Mouse (Mus musculus) lung, embryonic 14.5 days (tissue): ENCODE measurements at regions not wholly inside any gene's neighbourhood (a gene's known extent, or its start where the extent isn't known, plus 50 kb on each side); places are given as distances from the start of the nearest gene placed in this dataset.
A peak's percentile ranks its signal among the peaks of the same experiment; 100 is the strongest.

Experiments
- ATAC-seq: fragments of 200-750 bp; cut with Nextera tagmentation; 2 replicates; pipeline ENCODE4 v1.8.0; 2017; ENCODE audit warnings: mild to moderate bottlenecking, moderate TSS enrichment, moderate library complexity; ENCODE audit not compliant: insufficient read depth
- DNase-seq: peaks from one replicate; pipeline ENCODE4 v3.0.0-alpha.2; 2015
- H3K27ac ChIP-seq: fragments of 300-500 bp; sonication (generic); 2 replicates; pipeline ENCODE4 v1.5.1; 2014; ENCODE audit warnings: low read depth, mild to moderate bottlenecking, moderate library complexity
- H3K27me3 ChIP-seq: fragments of 300-500 bp; sonication (generic); 2 replicates; pipeline ENCODE4 v1.6.1; 2014; ENCODE audit warnings: low read length, control low read depth; ENCODE audit not compliant: insufficient read depth
- H3K36me3 ChIP-seq: fragments of 300-500 bp; sonication (generic); 2 replicates; pipeline ENCODE4 v1.6.1; 2014; ENCODE audit warnings: control low read depth; ENCODE audit not compliant: insufficient read depth
- H3K4me1 ChIP-seq: fragments of 300-500 bp; sonication (generic); 2 replicates; pipeline ENCODE4 v1.6.1; 2014; ENCODE audit warnings: antibody characterized with exemption, control low read depth; ENCODE audit not compliant: insufficient read depth
- H3K4me2 ChIP-seq: fragments of 300-500 bp; sonication (generic); 2 replicates; pipeline ENCODE4 v1.6.1; 2014; ENCODE audit warnings: mild to moderate bottlenecking
- H3K4me3 ChIP-seq: fragments of 300-500 bp; sonication (generic); 2 replicates; pipeline ENCODE4 v1.5.1; 2014; ENCODE audit warnings: low read depth, low read length
- H3K9ac ChIP-seq: fragments of 300-500 bp; sonication (generic); 2 replicates; pipeline ENCODE4 v1.6.1; 2014
- H3K9me3 ChIP-seq: fragments of 300-500 bp; sonication (generic); 2 replicates; pipeline ENCODE4 v1.6.1; 2016; ENCODE audit warnings: low read depth, low read length, control low read depth
- CTCF ChIP-seq: IDR thresholded peaks from 2 replicates; pipeline ENCODE4 v1.5.1; 2016; ENCODE audit warnings: antibody characterized with exemption, low read depth
- WGBS: fragments of 180-500 bp; shearing (Covaris S2); extraction: QIAGEN DNeasy Blood & Tissue Kit; methylation state at CpG from one replicate; pipeline ENCODE4 v1.1.7; 2014; 5-methylcytosine and 5-hydroxymethylcytosine counted together

DNA sequence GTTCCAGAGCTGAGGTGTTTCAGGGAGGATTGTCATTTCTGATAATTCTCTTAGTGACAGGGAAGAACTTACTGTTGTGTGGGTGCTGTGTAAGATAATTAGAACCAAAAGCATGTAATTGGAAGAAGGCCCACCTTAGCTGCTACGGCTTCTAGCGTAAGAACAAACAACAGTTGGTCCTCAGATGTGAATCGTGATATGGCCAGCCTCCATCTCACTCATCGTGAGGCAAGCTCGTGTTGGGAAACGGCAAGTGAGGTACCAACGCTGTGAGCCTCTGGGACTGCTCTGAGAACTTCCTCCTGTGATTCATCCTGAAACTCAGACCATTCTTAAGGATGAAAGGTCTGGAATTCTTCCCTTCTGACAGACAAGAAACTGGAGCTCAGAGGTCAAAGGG, 150.0 kb upstream of the Thumpd2 start:
- ATAC-seq (no peak), DNase-seq (no peak)
- no peak for TF ChIP-seq CTCF
- H3K36me3 ChIP-seq = no peaks in the 10 kb centered on the region
- H3K9me3 ChIP-seq = no peaks in the 10 kb centered on the region
- H3K27ac ChIP-seq = no peak overlapping the region
- no peaks in the 10 kb centered on the region for H3K27me3 ChIP-seq
- 83% methylated on average over 7 of the region's 7 CpGs for WGBS
- no peak overlapping the region for H3K4me3 ChIP-seq
- no peaks in the 10 kb centered on the region for H3K4me1 ChIP-seq
- no peak overlapping the region for H3K9ac ChIP-seq
- H3K4me2 ChIP-seq = no peak overlapping the region

- Histone ChIP-seq H3K9ac (no peak overlapping the region), H3K4me3 (no peak overlapping the region), H3K27me3 (no peaks in the 10 kb centered on the region), H3K9me3 (no peaks in the 10 kb centered on the region), H3K27ac (no peak overlapping the region), H3K4me2 (no peak overlapping the region), H3K36me3 (no peaks in the 10 kb centered on the region), H3K4me1 (no peaks in the 10 kb centered on the region)
- WGBS = 81% methylated on average over 3 of the region's 3 CpGs
- no peak for TF ChIP-seq CTCF
- ATAC-seq (no peak), DNase-seq (peak; percentile 36)
Observed at GRCm38 (mm10) chr17:81212043-81212442, 147.2 kb upstream of the Thumpd2 start.

DNA sequence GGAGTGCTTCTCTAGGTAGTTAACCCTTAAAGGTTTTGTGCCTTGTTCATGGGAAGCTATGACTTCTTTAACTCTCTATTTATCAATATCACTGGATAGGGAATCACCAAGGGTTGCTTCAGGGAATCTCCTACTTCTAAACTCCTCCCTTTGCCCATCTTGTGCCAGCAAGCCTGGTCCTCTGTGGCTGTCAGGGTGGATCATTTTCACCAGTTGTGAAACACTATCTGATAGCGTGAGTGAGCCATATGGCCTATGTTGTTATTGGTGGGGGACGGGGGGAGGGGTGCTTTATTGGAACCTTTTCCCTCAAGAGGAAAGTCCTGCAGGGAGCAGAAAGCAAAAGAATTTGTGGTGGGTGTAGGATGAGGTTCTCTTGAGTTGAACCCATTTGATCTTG, 145.5 kb upstream of the Thumpd2 start:
- Histone ChIP-seq H3K4me2 (no peak overlapping the region), H3K27me3 (no peaks in the 10 kb centered on the region), H3K27ac (no peak overlapping the region), H3K4me1 (no peaks in the 10 kb centered on the region), H3K9ac (no peak overlapping the region), H3K4me3 (no peak overlapping the region), H3K9me3 (no peaks in the 10 kb centered on the region; the same call in 1 of the 2 replicates), H3K36me3 (no peaks in the 10 kb centered on the region)
- no peak for TF ChIP-seq CTCF
- 74% methylated on average over 2 of the region's 2 CpGs for WGBS
- DNase-seq (no peak), ATAC-seq (no peak)

DNA sequence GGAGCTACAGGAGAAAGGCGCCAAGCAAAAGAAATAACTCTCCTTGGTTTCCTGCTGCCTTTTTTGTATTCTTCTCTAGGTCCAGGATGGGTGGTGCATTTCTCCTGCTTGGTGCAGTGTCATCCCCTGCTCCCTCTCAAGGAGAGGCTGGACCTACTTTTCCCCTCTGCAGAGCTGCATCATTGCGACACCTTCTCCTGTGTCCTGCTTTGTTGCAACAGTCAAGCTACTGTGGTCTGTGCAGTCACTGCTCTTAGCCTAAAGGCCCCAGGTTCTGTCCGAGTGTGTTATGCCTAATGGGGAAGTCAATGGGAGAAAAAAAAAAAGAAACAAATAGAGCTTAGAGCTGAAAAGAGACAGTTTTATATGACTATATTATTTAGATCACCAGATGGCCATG, 144.4 kb upstream of the Thumpd2 start:
- H3K4me2 ChIP-seq = no peak overlapping the region
- H3K4me1 ChIP-seq = no peaks in the 10 kb centered on the region
- 89% methylated on average over 3 of the region's 3 CpGs for WGBS
- no peaks in the 10 kb centered on the region; the same call in 1 of the 2 replicates for H3K9me3 ChIP-seq
- H3K9ac ChIP-seq = no peak overlapping the region
- no peak overlapping the region for H3K27ac ChIP-seq
- DNase-seq (no peak), ATAC-seq (no peak)
- no peak overlapping the region for H3K4me3 ChIP-seq
- H3K27me3 ChIP-seq = no peaks in the 10 kb centered on the region
- TF ChIP-seq CTCF = no peak
- H3K36me3 ChIP-seq = no peaks in the 10 kb centered on the region

DNA sequence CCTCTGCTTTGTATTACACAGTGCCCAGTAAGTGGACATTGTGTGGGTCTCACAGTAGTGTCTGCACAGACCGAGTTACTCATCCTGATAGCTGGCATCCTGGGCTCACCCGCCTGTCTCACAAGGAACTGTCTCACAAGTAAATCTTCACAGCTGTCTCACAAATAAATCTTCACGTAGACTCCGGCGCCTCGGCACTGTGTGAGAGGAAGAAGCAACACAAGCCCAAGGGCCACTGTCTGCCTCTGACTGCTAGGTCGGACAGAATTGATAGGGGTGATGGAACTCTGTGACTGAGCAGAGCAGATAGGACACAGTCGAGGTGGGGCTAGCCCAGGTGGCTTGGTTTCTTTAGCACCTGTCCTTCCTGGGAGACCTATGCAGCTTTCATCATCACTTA, 136.2 kb upstream of the Thumpd2 start:
- 24% methylated on average over 8 of the region's 8 CpGs for WGBS
- Histone ChIP-seq H3K27ac (no peak overlapping the region), H3K4me1 (no peaks in the 10 kb centered on the region), H3K4me2 (no peak overlapping the region), H3K27me3 (no peaks in the 10 kb centered on the region), H3K36me3 (no peaks in the 10 kb centered on the region), H3K9ac (no peak overlapping the region), H3K9me3 (no peaks in the 10 kb centered on the region; the same call in 1 of the 2 replicates), H3K4me3 (no peak overlapping the region)
- ATAC-seq (no peak; the same call in 1 of the 2 replicates), DNase-seq (peak; percentile 14)
- TF ChIP-seq CTCF = no peak

DNA sequence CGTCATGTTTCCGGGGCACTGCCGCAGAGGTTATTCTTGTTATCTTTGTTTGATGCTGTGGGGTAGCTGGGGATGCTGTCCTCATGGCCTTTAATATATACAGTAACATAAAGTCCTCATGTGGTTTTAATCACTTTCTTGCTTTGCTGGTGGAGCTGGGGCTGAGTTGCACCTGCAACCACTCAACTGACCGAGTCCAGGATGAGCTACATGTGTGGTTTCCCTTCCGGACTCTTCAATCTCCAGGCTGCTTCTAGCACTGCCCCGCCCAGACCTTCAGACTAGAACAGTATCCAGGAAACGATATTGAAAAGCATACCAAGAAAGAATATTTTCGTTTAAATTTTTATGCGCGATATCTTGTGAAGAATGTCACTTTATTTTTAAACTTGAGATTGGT, 129.1 kb upstream of the Thumpd2 start:
- Histone ChIP-seq H3K9me3 (no peaks in the 10 kb centered on the region), H3K36me3 (no peaks in the 10 kb centered on the region), H3K27me3 (no peaks in the 10 kb centered on the region), H3K27ac (no peak overlapping the region), H3K9ac (no peak overlapping the region), H3K4me2 (no peak overlapping the region), H3K4me3 (no peak overlapping the region), H3K4me1 (no peaks in the 10 kb centered on the region)
- ATAC-seq (no peak), DNase-seq (no peak)
- WGBS = 70% methylated on average over 10 of the region's 10 CpGs
- no peak for TF ChIP-seq CTCF

GRCm38 (mm10) chr17:81193230-81193871, 128.5 kb upstream of the Thumpd2 start:
- Histone ChIP-seq H3K4me1 (no peaks in the 10 kb centered on the region), H3K27ac (no peak overlapping the region), H3K4me2 (no peak overlapping the region), H3K9me3 (no peaks in the 10 kb centered on the region), H3K27me3 (no peaks in the 10 kb centered on the region), H3K36me3 (no peaks in the 10 kb centered on the region), H3K9ac (no peak overlapping the region), H3K4me3 (no peak overlapping the region)
- DNase-seq (peak; percentile 94), ATAC-seq (peak; percentile 35; the same call in 1 of the 2 replicates)
- whole genome bisulfite sequencing = 31% methylated on average over 8 of the region's 8 CpGs
- peak; percentile 76 for TF ChIP-seq CTCF

DNA sequence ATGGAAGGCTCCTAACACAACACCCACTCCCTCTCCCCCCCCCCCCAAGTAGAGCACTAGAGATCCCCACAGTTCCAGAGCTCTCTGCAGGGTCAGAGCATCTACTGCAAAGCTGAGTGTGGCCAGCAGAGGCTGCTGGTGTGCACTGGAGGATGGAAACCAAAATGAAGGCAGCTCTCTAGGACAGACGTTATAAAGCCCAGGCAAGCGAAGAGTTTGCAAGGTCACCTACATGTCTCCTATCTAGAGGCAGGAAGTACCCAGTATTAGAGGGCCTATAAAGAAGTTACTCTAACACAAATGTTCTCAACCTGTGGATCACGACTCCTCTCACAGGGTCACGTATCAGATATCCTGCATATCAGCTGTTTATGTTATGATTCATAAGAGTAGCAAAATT, 125.1 kb upstream of the Thumpd2 start:
- Histone ChIP-seq H3K4me1 (no peaks in the 10 kb centered on the region), H3K36me3 (no peaks in the 10 kb centered on the region), H3K9me3 (no peaks in the 10 kb centered on the region), H3K27me3 (no peaks in the 10 kb centered on the region), H3K9ac (no peak overlapping the region), H3K4me3 (no peak overlapping the region), H3K27ac (no peak overlapping the region), H3K4me2 (no peak overlapping the region)
- DNase-seq = peak; percentile 78
- 45% methylated on average over 4 of the region's 4 CpGs for WGBS
- ATAC-seq = peak; percentile 73
- TF ChIP-seq CTCF = peak; percentile 81
